In genomic region chr8:125221062-125221461, GRCm38 (mm10) we compare ENCODE assay signal across 24 mouse cellular contexts.
DNase-seq lines count a peak whose midpoint lies in the region; ATAC-seq lines count a peak whose summit lies in the region.
"Had no signal": no experiment of that assay in that cellular context is flagged by ENCODE, and none has a peak within 500 bp of the region (broad histone marks: within the 10 kb centered on the region; RNA-seq: fewer than 3 reads in every experiment).

No protein-coding gene starts in this region.

- H3K4me3 ChIP-seq in heart, embryonic 10.5 days: no peak overlapping the region
- no peak overlapping the region for H3K4me3 ChIP-seq in heart, embryonic 16.5 days (ENCODE audit: low read length)
- H3K4me3 ChIP-seq in midbrain, embryonic 10.5 days: no peak overlapping the region
- no peak overlapping the region for H3K4me3 ChIP-seq in midbrain, embryonic 13.5 days (replicated peaks)
- H3K4me3 ChIP-seq in limb, embryonic 12.5 days (replicated peaks): no peak overlapping the region
- H3K4me3 ChIP-seq: embryonic facial prominence, embryonic 15.5 days; forebrain, embryonic 13.5 days; limb, embryonic 15.5 days; liver, embryonic 13.5 days had no signal

- no peak overlapping the region for H3K4me2 ChIP-seq in heart, embryonic 16.5 days (ENCODE audit: low read depth, low read length)
- no peak overlapping the region for H3K4me2 ChIP-seq in midbrain, embryonic 13.5 days (replicated peaks)
- H3K4me2 ChIP-seq in limb, embryonic 12.5 days: no peak overlapping the region
- H3K4me2 ChIP-seq: embryonic facial prominence, embryonic 15.5 days; forebrain, embryonic 13.5 days; hindbrain, embryonic 14.5 days; limb, embryonic 15.5 days; liver, embryonic 13.5 days had no signal

- intact Hi-C loops in heart, postnatal 25 days (cut with DNase I): no loop called here
- intact Hi-C loops in heart, postnatal 36 days (cut with DNase I): no loop called here

- no peaks in the 10 kb centered on the region for H3K9me3 ChIP-seq in heart, embryonic 10.5 days
- H3K9me3 ChIP-seq in heart, embryonic 16.5 days (replicated peaks; ENCODE audit: control insufficient read depth, low read length): no peaks in the 10 kb centered on the region
- no peaks in the 10 kb centered on the region for H3K9me3 ChIP-seq in midbrain, embryonic 10.5 days (replicated peaks)
- H3K9me3 ChIP-seq in midbrain, embryonic 13.5 days: no peaks in the 10 kb centered on the region
- H3K9me3 ChIP-seq in limb, embryonic 12.5 days: no peaks in the 10 kb centered on the region
- H3K9me3 ChIP-seq: embryonic facial prominence, embryonic 15.5 days; forebrain, embryonic 13.5 days; limb, embryonic 15.5 days; liver, embryonic 13.5 days had no signal

- no peak for ATAC-seq in heart, embryonic 16.5 days (replicated peaks; ENCODE audit: extremely low read depth, insufficient read depth, low FRiP score)
- no peak for ATAC-seq in midbrain, embryonic 13.5 days
- ATAC-seq in limb, embryonic 12.5 days (ENCODE audit: insufficient number of reproducible peaks, insufficient read depth, low FRiP score, low TSS enrichment, low read depth): no peak
- ATAC-seq: CD4-positive, CD25-positive, alpha-beta regulatory T cell, adult 4 months; forebrain, embryonic 13.5 days; intestine, postnatal 0 days; midbrain, embryonic 16.5 days had no signal

- 57% methylated on average over 4 of the region's 4 CpGs for WGBS in heart, embryonic 10.5 days
- 52% methylated on average over 4 of the region's 4 CpGs for WGBS in heart, embryonic 16.5 days
- WGBS in midbrain, embryonic 10.5 days: 76% methylated on average over 4 of the region's 4 CpGs
- 74% methylated on average over 4 of the region's 4 CpGs for WGBS in midbrain, embryonic 13.5 days
- 79% methylated on average over 4 of the region's 4 CpGs for WGBS in limb, embryonic 12.5 days

- peaks cover 67% of the 10 kb centered on the region for H3K4me1 ChIP-seq in heart, embryonic 10.5 days
- H3K4me1 ChIP-seq in heart, embryonic 16.5 days (ENCODE audit: control insufficient read depth, insufficient read depth, low read length): peaks cover 34% of the 10 kb centered on the region
- peaks cover 45% of the 10 kb centered on the region for H3K4me1 ChIP-seq in midbrain, embryonic 10.5 days
- peaks cover 64% of the 10 kb centered on the region for H3K4me1 ChIP-seq in midbrain, embryonic 13.5 days (replicated peaks)
- peaks cover 68% of the 10 kb centered on the region for H3K4me1 ChIP-seq in limb, embryonic 12.5 days (replicated peaks)

- no peaks in the 10 kb centered on the region for H3K27me3 ChIP-seq in heart, embryonic 10.5 days (ENCODE audit: insufficient read depth, poor library complexity, severe bottlenecking)
- no peaks in the 10 kb centered on the region for H3K27me3 ChIP-seq in heart, embryonic 16.5 days (ENCODE audit: control insufficient read depth, insufficient read depth, low read length)
- H3K27me3 ChIP-seq in midbrain, embryonic 10.5 days (ENCODE audit: low read depth, poor library complexity, severe bottlenecking): peaks cover 66% of the 10 kb centered on the region
- no peaks in the 10 kb centered on the region for H3K27me3 ChIP-seq in midbrain, embryonic 13.5 days
- 0 out of 2 replicates have a peak, but pooled peaks cover 2% of the 10 kb centered on the region for H3K27me3 ChIP-seq in limb, embryonic 12.5 days
- H3K27me3 ChIP-seq: liver, embryonic 13.5 days had no signal

- 0 out of 2 replicates have a peak overlapping the region, but pooled peaks have one; percentile 18 for H3K9ac ChIP-seq in heart, embryonic 16.5 days (ENCODE audit: low read length)
- H3K9ac ChIP-seq in midbrain, embryonic 13.5 days (replicated peaks): no peak overlapping the region
- H3K9ac ChIP-seq in limb, embryonic 12.5 days (replicated peaks): no peak overlapping the region
- H3K9ac ChIP-seq: embryonic facial prominence, embryonic 15.5 days; forebrain, embryonic 13.5 days; hindbrain, embryonic 14.5 days; limb, embryonic 15.5 days; liver, embryonic 13.5 days had no signal

- peak overlapping the region; percentile 81 for H3K27ac ChIP-seq in heart, embryonic 10.5 days
- H3K27ac ChIP-seq in heart, embryonic 16.5 days (ENCODE audit: low read length): peak overlapping the region; percentile 64
- H3K27ac ChIP-seq in midbrain, embryonic 10.5 days (replicated peaks): peak overlapping the region; percentile 23; the same call in 1 of the 2 replicates
- H3K27ac ChIP-seq in midbrain, embryonic 13.5 days: no peak overlapping the region
- 0 out of 2 replicates have a peak overlapping the region, but pooled peaks have one; percentile 8 for H3K27ac ChIP-seq in limb, embryonic 12.5 days
- H3K27ac ChIP-seq: embryonic facial prominence, embryonic 15.5 days; forebrain, embryonic 13.5 days; hindbrain, embryonic 14.5 days; limb, embryonic 15.5 days; liver, embryonic 13.5 days had no signal

- no peaks in the 10 kb centered on the region for H3K36me3 ChIP-seq in heart, embryonic 10.5 days
- H3K36me3 ChIP-seq in heart, embryonic 16.5 days (ENCODE audit: control insufficient read depth, insufficient read depth): no peaks in the 10 kb centered on the region
- no peaks in the 10 kb centered on the region for H3K36me3 ChIP-seq in midbrain, embryonic 10.5 days
- no peaks in the 10 kb centered on the region for H3K36me3 ChIP-seq in midbrain, embryonic 13.5 days
- no peaks in the 10 kb centered on the region for H3K36me3 ChIP-seq in limb, embryonic 12.5 days
- H3K36me3 ChIP-seq: embryonic facial prominence, embryonic 15.5 days; limb, embryonic 15.5 days; liver, embryonic 13.5 days had no signal

- DNase-seq in heart, embryonic 10.5 days (ENCODE audit: low spot score): no peak
- DNase-seq in heart, postnatal 25 days (ENCODE audit: low spot score): no peak
- DNase-seq in heart, postnatal 36 days: no peak
- DNase-seq in midbrain, embryonic 10.5 days (ENCODE audit: low spot score): no peak
- DNase-seq: cerebellum, adult 11-12 months; cerebellum, postnatal 10 days; gastrocnemius, postnatal 10 days; kidney, adult 9 months; kidney, postnatal 10 days; liver, embryonic 13.5 days; lung, postnatal 10 days; right cerebral cortex, postnatal 4 days; thymus, adult 2 months; thymus, postnatal 36 days had no signal
